Mouse (Mus musculus) midbrain, embryonic 14.5 days (tissue): ENCODE data around the gene Oosp2. TPM values are rescaled to one million over a fixed set of nuclear protein-coding genes. Genes with fewer than 3 reads are reported as not detected.
A peak's percentile ranks its signal among the peaks of the same experiment; 100 is the strongest.

Experiments used
- ATAC-seq: fragments of 200-750 bp; cut with Nextera tagmentation; 2 replicates; pipeline ENCODE4 v1.8.0; 2017; ENCODE audit warnings: moderate number of reproducible peaks, moderate library complexity; ENCODE audit not compliant: low FRiP score, low TSS enrichment
- DNase-seq: peaks from one replicate; pipeline ENCODE4 v3.0.0-alpha.2; 2015
- H3K27ac ChIP-seq: fragments of 300-500 bp; sonication (generic); replicated peaks from 2 replicates; pipeline ENCODE4 v1.5.1; 2014; ENCODE audit warnings: mild to moderate bottlenecking, low read depth, low read length, moderate library complexity
- H3K27me3 ChIP-seq: fragments of 300-500 bp; sonication (generic); 2 replicates; pipeline ENCODE4 v1.6.1; 2014; ENCODE audit warnings: low read length, control low read depth, mixed read lengths; ENCODE audit not compliant: control insufficient read depth, insufficient read depth
- H3K36me3 ChIP-seq: fragments of 300-500 bp; sonication (generic); 2 replicates; pipeline ENCODE4 v1.6.1; 2014; ENCODE audit warnings: low read length, control low read depth; ENCODE audit not compliant: control insufficient read depth, insufficient read depth
- H3K4me1 ChIP-seq: fragments of 300-500 bp; sonication (generic); 2 replicates; pipeline ENCODE4 v1.6.1; 2014; ENCODE audit warnings: mild to moderate bottlenecking, antibody characterized with exemption, low read length, control low read depth; ENCODE audit not compliant: control insufficient read depth, insufficient read depth
- H3K4me2 ChIP-seq: fragments of 300-500 bp; sonication (generic); 2 replicates; pipeline ENCODE4 v1.6.1; 2014; ENCODE audit warnings: mild to moderate bottlenecking, low read length, moderate library complexity
- H3K4me3 ChIP-seq: fragments of 300-500 bp; sonication (generic); replicated peaks from 2 replicates; pipeline ENCODE4 v1.5.1; 2014; ENCODE audit warnings: low read depth, low read length
- H3K9ac ChIP-seq: fragments of 300-500 bp; sonication (generic); replicated peaks from 2 replicates; pipeline ENCODE4 v1.6.1; 2014; ENCODE audit warnings: mild to moderate bottlenecking, low read length, moderate library complexity
- H3K9me3 ChIP-seq: fragments of 300-500 bp; sonication (generic); 2 replicates; pipeline ENCODE4 v1.6.1; 2016; ENCODE audit warnings: low read length, control low read depth, mixed read lengths; ENCODE audit not compliant: control insufficient read depth
- WGBS: fragments of 180-500 bp; shearing (Covaris S2); extraction: QIAGEN DNeasy Blood & Tissue Kit; methylation state at CpG from one replicate; pipeline ENCODE4 v1.1.7; 2014; 5-methylcytosine and 5-hydroxymethylcytosine counted together
- polyA plus RNA-seq: library from polyadenylated mRNA; unstranded; fragments of >200 nt; fragmentation: Nextera tagmentation; extraction: Ambion mirVana; gene quantifications from 2 replicates; pipeline ENCODE4 v1.2.1, GENCODE M21; 2014

Gene Oosp2
- not detected in 2 replicates for polyA plus RNA-seq

DNA sequence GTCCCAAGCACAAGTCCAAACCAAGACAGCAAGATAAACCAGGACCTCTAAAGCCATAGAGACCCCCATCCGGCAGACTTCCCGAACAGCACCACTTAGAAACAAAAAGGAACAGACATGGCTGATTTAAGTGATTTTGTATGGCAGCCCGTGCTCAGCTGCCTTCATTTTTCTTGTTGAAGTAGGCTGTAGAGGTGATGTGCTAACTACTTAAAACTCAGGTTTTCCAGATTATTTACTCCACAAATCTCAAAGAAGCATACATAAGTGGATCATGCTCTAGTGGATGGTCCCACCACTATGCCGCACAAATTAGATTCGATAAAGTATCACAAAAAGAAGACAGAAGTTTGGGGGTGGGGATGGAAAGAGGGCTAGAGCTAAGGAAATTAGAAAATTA is at the start of gene Oosp2:
Oosp2 (minus strand) TSS at position 101 of the 400 bp plus-strand sequence.
- Histone ChIP-seq H3K27ac (no peak within 1 kb of the TSS), H3K27me3 (no peaks in the 10 kb centered on the region), H3K4me1 (no peaks in the 10 kb centered on the region), H3K4me2 (no peak within 1 kb of the TSS), H3K4me3 (no peak within 1 kb of the TSS), H3K36me3 (no peaks in the 10 kb centered on the region), H3K9me3 (no peaks in the 10 kb centered on the region), H3K9ac (no peak within 1 kb of the TSS)
- 87% methylated on average over 5 of the region's 5 CpGs for WGBS
- DNase-seq (no peak), ATAC-seq (no peak)

DNA sequence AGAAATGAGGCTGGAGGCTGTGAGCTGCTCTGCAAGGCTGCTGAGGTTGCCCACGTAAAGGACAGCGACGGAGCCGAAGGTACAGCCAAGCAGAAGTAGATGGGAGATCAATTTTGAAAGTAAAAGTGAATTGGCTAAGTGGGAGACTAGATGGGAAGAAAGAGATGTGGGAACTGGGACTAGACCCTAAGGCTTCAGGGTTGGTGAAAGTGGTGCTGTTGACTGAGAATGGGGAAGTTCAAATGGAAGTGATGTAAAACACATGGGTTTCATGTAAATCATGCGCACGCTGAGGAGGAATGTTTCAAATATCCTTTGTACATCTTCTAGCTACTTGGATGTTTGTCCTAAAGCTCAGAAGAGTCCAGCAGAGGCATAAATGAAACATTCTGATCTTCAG is 38.0 kb upstream of the Oosp2 start:
- no peaks in the 10 kb centered on the region for H3K36me3 ChIP-seq
- no peak overlapping the region for H3K4me2 ChIP-seq
- DNase-seq: no peak
- no peak overlapping the region for H3K27ac ChIP-seq
- no peak overlapping the region for H3K4me3 ChIP-seq
- H3K9me3 ChIP-seq: no peaks in the 10 kb centered on the region
- H3K27me3 ChIP-seq: no peaks in the 10 kb centered on the region
- ATAC-seq: no peak
- 93% methylated on average over 6 of the region's 6 CpGs for whole genome bisulfite sequencing
- H3K4me1 ChIP-seq: no peaks in the 10 kb centered on the region
- no peak overlapping the region for H3K9ac ChIP-seq

DNA sequence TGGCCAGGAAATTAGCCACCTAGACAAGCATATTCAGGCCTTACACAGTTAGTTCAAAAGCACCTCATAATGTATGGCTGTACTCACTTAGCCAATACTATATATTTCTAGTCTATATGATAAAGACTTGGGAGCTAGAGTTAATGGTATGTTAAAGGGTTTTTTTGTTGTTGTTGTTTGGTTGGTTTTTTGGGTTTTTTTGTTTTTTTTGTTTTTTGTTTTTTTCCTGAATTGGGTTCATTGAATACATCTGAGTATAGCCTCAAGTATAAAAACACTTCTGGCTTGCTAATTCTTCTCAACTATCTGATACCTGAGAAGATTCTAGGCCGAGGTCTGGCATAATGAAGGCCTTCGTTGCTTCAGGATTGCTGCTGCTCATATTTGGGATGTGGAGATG is 36.4 kb upstream of the Oosp2 start, which contains the start of gene Oosp3:
Oosp3 (plus strand) TSS at position 301 of the 400 bp plus-strand sequence.
- H3K27me3 ChIP-seq: no peaks in the 10 kb centered on the region
- H3K4me1 ChIP-seq: no peaks in the 10 kb centered on the region
- H3K9me3 ChIP-seq: no peaks in the 10 kb centered on the region
- H3K4me2 ChIP-seq: no peak within 1 kb of the TSS
- 85% methylated on average over 2 of the region's 2 CpGs for WGBS
- no peak for DNase-seq
- H3K36me3 ChIP-seq: no peaks in the 10 kb centered on the region
- H3K4me3 ChIP-seq: no peak within 1 kb of the TSS
- no peak within 1 kb of the TSS for H3K9ac ChIP-seq
- H3K27ac ChIP-seq: no peak within 1 kb of the TSS
- no peak for ATAC-seq

DNA sequence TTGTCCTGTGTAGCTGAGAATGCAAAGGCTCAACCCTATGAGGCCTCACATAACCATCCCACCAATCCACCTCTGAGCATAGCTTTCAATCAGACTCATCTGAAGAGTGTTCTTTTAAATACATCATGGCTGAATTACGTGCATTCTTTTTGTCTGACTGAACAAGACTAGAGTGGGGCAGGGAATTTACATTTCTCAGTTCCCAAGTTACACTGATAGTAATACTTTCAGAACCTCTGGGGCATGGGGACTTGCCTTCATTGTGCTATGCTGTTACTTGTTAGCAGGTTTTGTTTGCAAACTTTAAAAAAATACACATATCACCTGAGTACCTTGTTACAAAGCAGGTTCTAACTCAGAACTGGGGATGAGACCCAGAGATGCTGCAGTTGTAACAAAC is 31.1 kb upstream of the Oosp2 start:
- no peak overlapping the region for H3K4me3 ChIP-seq
- 62% methylated on average over 1 of the region's 1 CpGs for WGBS
- no peak for DNase-seq
- no peak overlapping the region for H3K27ac ChIP-seq
- no peaks in the 10 kb centered on the region for H3K4me1 ChIP-seq
- H3K36me3 ChIP-seq: no peaks in the 10 kb centered on the region
- no peak overlapping the region for H3K4me2 ChIP-seq
- no peaks in the 10 kb centered on the region for H3K27me3 ChIP-seq
- no peak overlapping the region for H3K9ac ChIP-seq
- H3K9me3 ChIP-seq: no peaks in the 10 kb centered on the region
- ATAC-seq: no peak

DNA sequence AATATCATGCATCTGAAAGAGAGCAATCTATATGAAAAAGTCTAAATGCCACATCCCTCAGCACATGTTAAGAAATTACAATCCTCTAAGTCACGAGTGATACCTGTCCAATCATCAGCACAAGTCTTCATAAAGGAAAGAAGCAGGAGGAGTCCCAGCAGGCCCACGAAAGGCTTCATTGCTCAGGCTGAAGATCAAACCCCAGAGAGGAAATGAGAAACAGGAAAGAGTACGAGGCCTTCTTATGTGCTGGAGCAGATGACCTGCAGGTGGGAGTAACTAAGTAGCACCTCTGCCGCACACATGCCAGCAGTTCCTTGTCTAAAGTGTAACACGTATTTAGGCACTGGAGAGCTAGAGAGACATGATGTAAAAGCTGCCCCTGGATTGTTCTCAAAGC is 30.5 kb upstream of the Oosp2 start, which contains the start of gene Oosp1:
Oosp1 (minus strand) TSS at position 312 of the 400 bp plus-strand sequence.
- DNase-seq (no peak), ATAC-seq (no peak)
- Histone ChIP-seq H3K9ac (no peak within 1 kb of the TSS), H3K36me3 (no peaks in the 10 kb centered on the region), H3K9me3 (no peaks in the 10 kb centered on the region), H3K27ac (no peak within 1 kb of the TSS), H3K4me1 (no peaks in the 10 kb centered on the region), H3K4me3 (no peak within 1 kb of the TSS), H3K27me3 (no peaks in the 10 kb centered on the region), H3K4me2 (no peak within 1 kb of the TSS)
- 75% methylated on average over 5 of the region's 5 CpGs for WGBS

DNA sequence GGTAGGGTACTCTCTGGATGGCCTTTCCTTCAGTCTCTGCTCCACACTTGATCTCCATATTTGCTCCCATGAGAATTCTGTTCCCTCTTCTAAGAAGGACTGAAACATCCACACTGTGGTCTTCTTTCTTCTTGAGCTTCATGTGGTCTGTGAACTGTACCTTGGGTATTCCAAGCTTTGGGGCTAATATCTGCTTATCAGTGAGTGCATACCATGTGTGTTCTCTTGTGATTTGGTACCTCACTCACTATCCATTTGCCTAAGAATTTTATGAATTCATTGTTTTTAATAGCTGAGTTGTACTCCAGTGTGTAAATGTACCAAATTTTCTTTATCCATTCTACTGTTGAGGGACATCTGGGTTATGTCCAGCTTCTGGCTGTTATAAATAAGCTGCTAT is 1.2 kb upstream of the Oosp2 start:
- no peak overlapping the region for H3K4me3 ChIP-seq
- no peak overlapping the region for H3K9ac ChIP-seq
- H3K4me1 ChIP-seq: no peaks in the 10 kb centered on the region
- no peak overlapping the region for H3K4me2 ChIP-seq
- no peak for ATAC-seq
- DNase-seq: no peak
- no peaks in the 10 kb centered on the region for H3K27me3 ChIP-seq
- H3K36me3 ChIP-seq: no peaks in the 10 kb centered on the region
- no peak overlapping the region for H3K27ac ChIP-seq
- no peaks in the 10 kb centered on the region for H3K9me3 ChIP-seq

DNA sequence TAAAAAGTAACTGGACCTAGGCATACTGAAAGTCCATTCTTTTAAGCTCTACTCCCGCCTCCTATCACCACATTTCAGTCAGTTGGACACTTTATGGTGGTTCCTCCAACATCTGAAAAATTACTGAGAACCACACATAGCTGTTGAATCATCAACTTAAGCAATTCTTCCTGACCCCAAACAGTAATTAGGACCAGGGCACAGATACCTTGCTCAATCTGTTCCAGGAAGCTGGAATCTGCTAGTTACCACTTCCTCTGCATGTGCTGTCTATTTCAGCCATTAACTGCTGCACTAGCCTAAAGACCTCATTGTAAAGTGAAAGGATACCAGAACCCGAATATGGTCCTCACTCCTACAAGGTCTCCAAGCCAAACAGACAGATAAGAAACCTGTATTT is 1.2 kb downstream of the Oosp2 start:
- no peak for DNase-seq
- no peaks in the 10 kb centered on the region for H3K4me1 ChIP-seq
- H3K9ac ChIP-seq: no peak overlapping the region
- 77% methylated on average over 2 of the region's 2 CpGs for WGBS
- no peak overlapping the region for H3K27ac ChIP-seq
- ATAC-seq: no peak
- no peaks in the 10 kb centered on the region for H3K9me3 ChIP-seq
- no peaks in the 10 kb centered on the region for H3K36me3 ChIP-seq
- H3K27me3 ChIP-seq: no peaks in the 10 kb centered on the region
- H3K4me3 ChIP-seq: no peak overlapping the region
- no peak overlapping the region for H3K4me2 ChIP-seq

DNA sequence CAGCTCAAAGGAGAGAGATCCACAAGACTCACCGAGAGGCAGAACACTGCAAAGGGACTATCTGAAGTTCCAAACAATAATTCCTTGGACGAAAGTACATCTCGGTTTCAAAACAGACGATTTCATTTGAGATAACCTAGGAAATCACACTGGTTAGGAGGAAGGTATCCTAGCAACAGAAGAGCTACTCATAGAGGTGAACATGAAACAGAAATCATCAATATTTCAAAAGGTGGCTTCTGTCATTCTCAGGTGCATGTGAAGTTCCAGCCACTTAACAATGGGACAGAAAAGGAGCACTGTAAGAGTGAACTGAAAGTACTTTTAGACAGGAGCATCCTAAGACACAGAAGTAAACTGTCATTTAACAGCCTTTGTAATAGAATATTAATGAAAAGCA is 10.8 kb downstream of the Oosp2 start:
- ATAC-seq (no peak), DNase-seq (peak; percentile 6)
- no peaks in the 10 kb centered on the region for H3K9me3 ChIP-seq
- H3K4me3 ChIP-seq: no peak overlapping the region
- no peak overlapping the region for H3K27ac ChIP-seq
- no peaks in the 10 kb centered on the region for H3K36me3 ChIP-seq
- H3K4me1 ChIP-seq: no peaks in the 10 kb centered on the region
- H3K4me2 ChIP-seq: no peak overlapping the region
- no peaks in the 10 kb centered on the region for H3K27me3 ChIP-seq
- 81% methylated on average over 4 of the region's 4 CpGs for WGBS
- H3K9ac ChIP-seq: no peak overlapping the region

DNA sequence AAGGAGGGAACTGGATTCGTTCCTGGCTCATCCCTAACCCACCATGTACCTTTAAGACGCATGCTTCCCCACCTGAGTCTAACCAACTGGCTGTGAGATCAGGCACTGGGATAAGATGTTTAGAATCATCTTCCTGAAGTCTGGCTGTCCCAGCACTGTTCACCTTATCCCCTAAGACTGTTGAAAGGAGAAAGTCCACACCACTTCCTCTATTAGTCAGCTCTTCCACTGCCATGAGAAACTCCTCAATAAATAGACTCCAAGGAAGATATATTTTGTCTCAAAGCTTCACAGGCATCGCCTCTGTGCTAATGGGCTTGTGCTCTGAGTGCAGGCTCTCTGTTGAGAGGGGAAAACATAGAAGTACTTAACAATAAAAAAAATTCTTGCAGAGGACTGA is 14.2 kb downstream of the Oosp2 start:
- no peak overlapping the region for H3K4me3 ChIP-seq
- H3K9ac ChIP-seq: no peak overlapping the region
- no peak overlapping the region for H3K4me2 ChIP-seq
- no peak for DNase-seq
- H3K9me3 ChIP-seq: no peaks in the 10 kb centered on the region
- no peaks in the 10 kb centered on the region for H3K36me3 ChIP-seq
- no peaks in the 10 kb centered on the region for H3K4me1 ChIP-seq
- H3K27ac ChIP-seq: no peak overlapping the region
- WGBS: 86% methylated on average over 3 of the region's 3 CpGs
- no peak for ATAC-seq
- H3K27me3 ChIP-seq: no peaks in the 10 kb centered on the region
